Mouse (Mus musculus) c-Kit-positive CD71-negative TER-119-negative erythroid progenitor cells, embryonic 14.5 days (primary cell): ENCODE measurements around the gene Tssk2.

Source experiments
- DNase-seq: peaks from one replicate; pipeline ENCODE4 v3.0.0-alpha.2; 2013; ENCODE audit warnings: low read depth

Gene Tssk2

GRCm38 (mm10) chr16:17911052-17911595, 12.7 kb downstream of the Tssk2 start, which contains the start of gene Ess2:
Ess2 (minus strand) TSS chr16:17911348.
- DNase-seq, result peak; percentile 97

- no peak for DNase-seq
These were observed 16.1 kb downstream of the Tssk2 start, which contains the start of gene Gsc2 for GRCm38 (mm10) chr16:17914307-17915249. Gsc2 (minus strand) TSS chr16:17915059.

GRCm38 (mm10) chr16:17920586-17920985, 22.1 kb downstream of the Tssk2 start:
- DNase-seq, result no peak

- peak; percentile 96 for DNase-seq
These were observed 23.1 kb downstream of the Tssk2 start for GRCm38 (mm10) chr16:17921325-17922162.

- no peak for DNase-seq
These were observed 23.7 kb downstream of the Tssk2 start for GRCm38 (mm10) chr16:17922163-17922538.

GRCm38 (mm10) chr16:17927351-17928082, 29.1 kb downstream of the Tssk2 start:
- DNase-seq, result no peak

- peak; percentile 58 for DNase-seq
These were observed 29.7 kb downstream of the Tssk2 start, which contains the start of gene Slc25a1 for GRCm38 (mm10) chr16:17928087-17928580. Slc25a1 (minus strand) TSS chr16:17928219.

GRCm38 (mm10) chr16:17928627-17929104, 30.2 kb downstream of the Tssk2 start:
- DNase-seq, result peak; percentile 87

- DNase-seq, result no peak
These were observed 30.8 kb downstream of the Tssk2 start for GRCm38 (mm10) chr16:17929211-17929610.

- no peak for DNase-seq
These were observed 31.2 kb downstream of the Tssk2 start for GRCm38 (mm10) chr16:17929631-17930030.

GRCm38 (mm10) chr16:17931906-17932460, 33.5 kb downstream of the Tssk2 start:
- no peak for DNase-seq

- DNase-seq, result no peak
These were observed 35.4 kb downstream of the Tssk2 start for GRCm38 (mm10) chr16:17933594-17934444.

GRCm38 (mm10) chr16:17934445-17934910, 36.0 kb downstream of the Tssk2 start:
- no peak for DNase-seq

- no peak for DNase-seq
These were observed 38.3 kb downstream of the Tssk2 start for GRCm38 (mm10) chr16:17936776-17937175.

- no peak for DNase-seq
These were observed 39.8 kb downstream of the Tssk2 start for GRCm38 (mm10) chr16:17938187-17938586.

GRCm38 (mm10) chr16:17938821-17939220, 40.4 kb downstream of the Tssk2 start:
- DNase-seq, result peak; percentile 65

GRCm38 (mm10) chr16:17939255-17939751, 40.9 kb downstream of the Tssk2 start:
- no peak for DNase-seq

GRCm38 (mm10) chr16:17943466-17943865, 45.0 kb downstream of the Tssk2 start:
- DNase-seq, result no peak

GRCm38 (mm10) chr16:17945081-17945831, 46.8 kb downstream of the Tssk2 start:
- DNase-seq, result no peak
